Mouse (Mus musculus) thymus, postnatal 36 days (tissue): ENCODE results near the gene Nfkb2.

Source experiments
- DNase-seq, 2 experiments: peaks; one replicate each; pipeline ENCODE4 v3.0.0; 2022; ENCODE audit warnings: mixed read lengths in 2 of 2

Nfkb2 gene

GRCm38 (mm10) chr19:46322996-46323572 is 19.0 kb downstream of the Nfkb2 start:
- DNase-seq, result no peak

GRCm38 (mm10) chr19:46323716-46324115 is 19.6 kb downstream of the Nfkb2 start:
- no peak for DNase-seq

GRCm38 (mm10) chr19:46324366-46324765 is 20.2 kb downstream of the Nfkb2 start:
- no peak for DNase-seq

GRCm38 (mm10) chr19:46324918-46325317 is 20.8 kb downstream of the Nfkb2 start:
- no peak for DNase-seq

- DNase-seq, result no peak
Measured at GRCm38 (mm10) chr19:46326019-46326755, 22.1 kb downstream of the Nfkb2 start.

- peak in 1 of 2 experiments; percentile 40 for DNase-seq
Measured at GRCm38 (mm10) chr19:46326756-46327305, 22.7 kb downstream of the Nfkb2 start, which contains the start of gene Psd. Gene Psd, minus strand, starts transcription at chr19:46327156.

- DNase-seq, result no peak
Measured at GRCm38 (mm10) chr19:46327531-46328064, 23.5 kb downstream of the Nfkb2 start.

GRCm38 (mm10) chr19:46328081-46329030 is 24.2 kb downstream of the Nfkb2 start, which contains the start of gene Fbxl15:
Gene Fbxl15, plus strand, starts transcription at chr19:46328184.
- peak; percentile 85 to 88 for DNase-seq

GRCm38 (mm10) chr19:46329031-46329641 is 25.0 kb downstream of the Nfkb2 start:
- no peak for DNase-seq

- peak; percentile 52 to 54 for DNase-seq
Measured at GRCm38 (mm10) chr19:46329951-46330350, 25.8 kb downstream of the Nfkb2 start.

GRCm38 (mm10) chr19:46330696-46331095 is 26.6 kb downstream of the Nfkb2 start:
- DNase-seq, result no peak

- no peak for DNase-seq
Measured at GRCm38 (mm10) chr19:46331326-46331725, 27.2 kb downstream of the Nfkb2 start.

- DNase-seq, result no peak
Measured at GRCm38 (mm10) chr19:46331936-46332335, 27.8 kb downstream of the Nfkb2 start.

- no peak for DNase-seq
Measured at GRCm38 (mm10) chr19:46332721-46333339, 28.7 kb downstream of the Nfkb2 start.

GRCm38 (mm10) chr19:46333906-46334305 is 29.8 kb downstream of the Nfkb2 start:
- no peak for DNase-seq

- DNase-seq, result no peak
Measured at GRCm38 (mm10) chr19:46337719-46338330, 33.7 kb downstream of the Nfkb2 start.

GRCm38 (mm10) chr19:46338331-46338936 is 34.3 kb downstream of the Nfkb2 start, which contains the start of gene Cuedc2:
Gene Cuedc2, minus strand, starts transcription at chr19:46338702.
- DNase-seq, result peak; percentile 95 to 97

- no peak for DNase-seq
Measured at GRCm38 (mm10) chr19:46338942-46339286, 34.8 kb downstream of the Nfkb2 start.

- DNase-seq, result no peak
Measured at GRCm38 (mm10) chr19:46339287-46339971, 35.3 kb downstream of the Nfkb2 start.
